Mouse (Mus musculus) adrenal gland, postnatal 36 days (tissue): ENCODE results near the gene Fn3k. TPM values are rescaled to one million over a fixed set of nuclear protein-coding genes. Genes with fewer than 3 reads are reported as not detected.

Source experiments
- DNase-seq, 2 experiments: peaks; one replicate each; pipeline ENCODE4 v3.0.0; 2021; ENCODE audit warnings: mixed read lengths in 1 of 2
- long read RNA-seq, 2 experiments: library from polyadenylated mRNA; stranded (forward); transcript quantifications; one replicate each; pipeline ENCODE4 v2.0.0; 2021; ENCODE audit warnings: borderline sequencing depth in 2 of 2
- total RNA-seq, 2 experiments: library from RNA; stranded (reverse); gene quantifications; 2 replicates each; pipeline ENCODE4 v1.2.3; 2021

Gene Fn3k
- 1 to 10 TPM; 4.4 to 6.9 TPM for total RNA-seq
- long read RNA-seq, experiment 1, transcript Fn3k-201 (6 exons, 1,047 nt): major isoform, 7 of 7 reads
- long read RNA-seq, experiment 1, partial matches to known transcripts: 0 of 7 reads
- long read RNA-seq, experiment 1, other reads (novel, unspliced or antisense): 0 of 7 reads
- long read RNA-seq, experiment 2, partial matches to known transcripts: 0 of 4 reads
- long read RNA-seq, experiment 2, other reads (novel, unspliced or antisense): 1 of 4 reads

GRCm38 (mm10) chr11:121434156-121435155, at the start of gene Fn3k:
Gene Fn3k, plus strand, starts transcription at chr11:121434913.
- DNase-seq: peak; percentile 95 to 98

GRCm38 (mm10) chr11:121387750-121388553, 46.8 kb upstream of the Fn3k start, which contains the start of gene Rab40b:
Gene Rab40b, minus strand, starts transcription at chr11:121388251.
- DNase-seq: peak; percentile 94 to 95

GRCm38 (mm10) chr11:121388554-121388945, 46.2 kb upstream of the Fn3k start:
- DNase-seq: no peak

GRCm38 (mm10) chr11:121390793-121391192, 43.9 kb upstream of the Fn3k start:
- no peak for DNase-seq

- no peak for DNase-seq
Measured at GRCm38 (mm10) chr11:121392405-121392804, 42.3 kb upstream of the Fn3k start.

- no peak for DNase-seq
Measured at GRCm38 (mm10) chr11:121407366-121408155, 27.2 kb upstream of the Fn3k start.

GRCm38 (mm10) chr11:121414762-121415161, 20.0 kb upstream of the Fn3k start:
- DNase-seq: no peak

GRCm38 (mm10) chr11:121415351-121415750, 19.4 kb upstream of the Fn3k start:
- DNase-seq: no peak

GRCm38 (mm10) chr11:121417971-121418370, 16.7 kb upstream of the Fn3k start:
- DNase-seq: no peak

- DNase-seq: no peak
Measured at GRCm38 (mm10) chr11:121418932-121419331, 15.8 kb upstream of the Fn3k start.

- DNase-seq: no peak
Measured at GRCm38 (mm10) chr11:121420379-121420778, 14.3 kb upstream of the Fn3k start.

- peak; percentile 99 for DNase-seq
Measured at GRCm38 (mm10) chr11:121420830-121421552, 13.7 kb upstream of the Fn3k start, which contains the start of gene Fn3krp. Gene Fn3krp, plus strand, starts transcription at chr11:121421401.

GRCm38 (mm10) chr11:121421553-121422173, 13.1 kb upstream of the Fn3k start:
- peak; percentile 33 to 47 for DNase-seq

- no peak for DNase-seq
Measured at GRCm38 (mm10) chr11:121433397-121433796, 1.3 kb upstream of the Fn3k start.

- no peak for DNase-seq
Measured at GRCm38 (mm10) chr11:121437236-121437635, 2.5 kb downstream of the Fn3k start.

GRCm38 (mm10) chr11:121439686-121440292, 5.1 kb downstream of the Fn3k start:
- no peak for DNase-seq

- DNase-seq: no peak
Measured at GRCm38 (mm10) chr11:121441653-121442052, 6.9 kb downstream of the Fn3k start.

- DNase-seq: no peak
Measured at GRCm38 (mm10) chr11:121442076-121442475, 7.4 kb downstream of the Fn3k start.

- peak in 1 of 2 experiments; percentile 13 for DNase-seq
Measured at GRCm38 (mm10) chr11:121451216-121451726, 16.6 kb downstream of the Fn3k start.
